Mouse (Mus musculus): ENCODE results near the gene Tmem121b. TPM values are rescaled to one million over a fixed set of nuclear protein-coding genes. Genes with fewer than 3 reads are reported as not detected.
A peak's percentile ranks its signal among the peaks of the same experiment; 100 is the strongest.

The Tmem121b gene
- polyA plus RNA-seq, 1 experiment, result not detected

GRCm38 (mm10) chr6:120472455-120473140, 21.0 kb downstream of the Tmem121b start:
- 30% methylated on average over 8 of the region's 8 CpGs for WGBS

GRCm38 (mm10) chr6:120471991-120472441, 21.6 kb downstream of the Tmem121b start:
- 6% methylated on average over 5 of the region's 5 CpGs for WGBS
- H3K4me3 ChIP-seq (ENCODE audit: insufficient read depth, low read depth, low read length), result no peak overlapping the region
- H3K27ac ChIP-seq (ENCODE audit: insufficient read depth, low read depth, low read length), result peak overlapping the region; percentile 78
- H3K4me1 ChIP-seq (ENCODE audit: control insufficient read depth, insufficient read depth, low read length), result peaks cover 25% of the 10 kb centered on the region
- TF ChIP-seq POLR2A (IDR thresholded peaks at IDR 0.05; ENCODE audit: insufficient read depth, low read depth, low read length), result no peak
- no peak for TF ChIP-seq CTCF (IDR thresholded peaks at IDR 0.05; ENCODE audit: insufficient read depth, low read depth, low read length)

More at GRCm38 (mm10) chr6:120472455-120473140, 21.0 kb downstream of the Tmem121b start:
- Histone ChIP-seq H3K4me1 (ENCODE audit: control insufficient read depth, insufficient read depth, low read length) (peaks cover 25% of the 10 kb centered on the region), H3K27ac (ENCODE audit: insufficient read depth, low read depth, low read length) (peak overlapping the region; percentile 78), H3K4me3 (ENCODE audit: insufficient read depth, low read depth, low read length) (no peak overlapping the region)
- no peak for TF ChIP-seq POLR2A (IDR thresholded peaks at IDR 0.05; ENCODE audit: insufficient read depth, low read depth, low read length)
- no peak for TF ChIP-seq CTCF (IDR thresholded peaks at IDR 0.05; ENCODE audit: insufficient read depth, low read depth, low read length)

GRCm38 (mm10) chr6:120470666-120471065, 22.9 kb downstream of the Tmem121b start:
- no peak for TF ChIP-seq CTCF (IDR thresholded peaks at IDR 0.05; ENCODE audit: insufficient read depth, low read depth, low read length)
- TF ChIP-seq POLR2A (IDR thresholded peaks at IDR 0.05; ENCODE audit: insufficient read depth, low read depth, low read length), result no peak
- Histone ChIP-seq H3K4me3 (ENCODE audit: insufficient read depth, low read depth, low read length) (no peak overlapping the region), H3K4me1 (ENCODE audit: control insufficient read depth, insufficient read depth, low read length) (peaks cover 27% of the 10 kb centered on the region), H3K27ac (ENCODE audit: insufficient read depth, low read depth, low read length) (no peak overlapping the region)
- WGBS, result 93% methylated on average over 1 of the region's 1 CpGs

- peaks cover 27% of the 10 kb centered on the region for H3K4me1 ChIP-seq (ENCODE audit: control insufficient read depth, insufficient read depth, low read length)
- H3K27ac ChIP-seq (ENCODE audit: insufficient read depth, low read depth, low read length), result no peak overlapping the region
- no peak overlapping the region for H3K4me3 ChIP-seq (ENCODE audit: insufficient read depth, low read depth, low read length)
- TF ChIP-seq POLR2A (IDR thresholded peaks at IDR 0.05; ENCODE audit: insufficient read depth, low read depth, low read length), result no peak
- TF ChIP-seq CTCF (IDR thresholded peaks at IDR 0.05; ENCODE audit: insufficient read depth, low read depth, low read length), result no peak
Measured at GRCm38 (mm10) chr6:120469770-120470169, 23.8 kb downstream of the Tmem121b start.

- Histone ChIP-seq H3K27ac (ENCODE audit: insufficient read depth, low read depth, low read length) (no peak overlapping the region), H3K4me1 (ENCODE audit: control insufficient read depth, insufficient read depth, low read length) (peaks cover 27% of the 10 kb centered on the region), H3K4me3 (ENCODE audit: insufficient read depth, low read depth, low read length) (no peak overlapping the region)
- TF ChIP-seq POLR2A (IDR thresholded peaks at IDR 0.05; ENCODE audit: insufficient read depth, low read depth, low read length), result no peak
- TF ChIP-seq CTCF (IDR thresholded peaks at IDR 0.05; ENCODE audit: insufficient read depth, low read depth, low read length), result no peak
- 66% methylated on average over 3 of the region's 3 CpGs for WGBS
Measured at GRCm38 (mm10) chr6:120469268-120469667, 24.3 kb downstream of the Tmem121b start.

DNA sequence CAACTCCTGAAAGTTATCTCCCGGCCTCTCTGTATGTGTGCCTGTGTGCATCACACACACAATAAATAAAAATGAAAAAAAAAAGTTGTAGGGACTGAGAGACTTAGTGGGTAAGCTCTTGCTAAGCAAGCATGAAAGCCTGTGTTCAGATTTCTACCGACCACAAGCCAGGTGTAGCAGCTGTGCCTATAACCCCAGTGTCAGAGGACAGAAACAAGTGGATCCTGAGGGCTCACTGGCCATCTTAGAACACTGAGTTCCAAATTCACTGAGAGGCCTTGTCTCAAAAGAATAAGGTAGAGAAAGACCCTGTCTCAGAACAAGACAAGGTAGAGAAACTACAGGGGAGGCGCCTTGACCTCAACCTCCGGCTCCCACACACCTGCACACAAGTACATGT, 25.3 kb downstream of the Tmem121b start:
- Histone ChIP-seq H3K27ac (ENCODE audit: insufficient read depth, low read depth, low read length) (no peak overlapping the region), H3K4me1 (ENCODE audit: control insufficient read depth, insufficient read depth, low read length) (peaks cover 29% of the 10 kb centered on the region), H3K4me3 (ENCODE audit: insufficient read depth, low read depth, low read length) (no peak overlapping the region)
- 96% methylated on average over 4 of the region's 4 CpGs for whole genome bisulfite sequencing
- TF ChIP-seq POLR2A (IDR thresholded peaks at IDR 0.05; ENCODE audit: insufficient read depth, low read depth, low read length) (no peak), CTCF (IDR thresholded peaks at IDR 0.05; ENCODE audit: insufficient read depth, low read depth, low read length) (no peak)

- TF ChIP-seq CTCF (IDR thresholded peaks at IDR 0.05; ENCODE audit: insufficient read depth, low read depth, low read length) (no peak), POLR2A (IDR thresholded peaks at IDR 0.05; ENCODE audit: insufficient read depth, low read depth, low read length) (no peak)
- H3K4me3 ChIP-seq (ENCODE audit: insufficient read depth, low read depth, low read length), result no peak overlapping the region
- WGBS, result 85% methylated on average over 10 of the region's 10 CpGs
- H3K27ac ChIP-seq (ENCODE audit: insufficient read depth, low read depth, low read length), result no peak overlapping the region
- peaks cover 21% of the 10 kb centered on the region for H3K4me1 ChIP-seq (ENCODE audit: control insufficient read depth, insufficient read depth, low read length)
Measured at GRCm38 (mm10) chr6:120466609-120467329, 26.8 kb downstream of the Tmem121b start.

DNA sequence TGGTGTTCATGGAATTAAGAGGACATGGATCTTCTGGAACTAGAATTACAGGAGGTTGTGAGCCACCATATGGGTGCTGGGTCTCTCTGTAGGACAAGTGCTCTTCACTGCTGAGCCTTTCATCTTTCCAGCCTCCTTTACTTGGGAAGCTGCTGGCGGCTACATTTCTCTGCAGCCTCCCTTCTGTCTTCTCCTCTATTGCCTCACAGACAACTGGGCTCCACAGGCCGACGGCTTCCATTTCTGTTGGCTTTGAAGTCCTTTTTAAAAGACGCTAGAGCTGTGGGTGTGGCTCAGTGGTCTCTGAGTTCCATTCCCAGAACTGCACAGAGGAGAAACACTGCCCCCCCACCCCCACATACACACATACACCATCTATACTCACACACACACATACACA, 28.2 kb downstream of the Tmem121b start:
- no peak for TF ChIP-seq POLR2A (IDR thresholded peaks at IDR 0.05; ENCODE audit: insufficient read depth, low read depth, low read length)
- no peak for TF ChIP-seq CTCF (IDR thresholded peaks at IDR 0.05; ENCODE audit: insufficient read depth, low read depth, low read length)
- Histone ChIP-seq H3K4me1 (ENCODE audit: control insufficient read depth, insufficient read depth, low read length) (peaks cover 18% of the 10 kb centered on the region), H3K27ac (ENCODE audit: insufficient read depth, low read depth, low read length) (no peak overlapping the region), H3K4me3 (ENCODE audit: insufficient read depth, low read depth, low read length) (no peak overlapping the region)
- 64% methylated on average over 4 of the region's 4 CpGs for WGBS

DNA sequence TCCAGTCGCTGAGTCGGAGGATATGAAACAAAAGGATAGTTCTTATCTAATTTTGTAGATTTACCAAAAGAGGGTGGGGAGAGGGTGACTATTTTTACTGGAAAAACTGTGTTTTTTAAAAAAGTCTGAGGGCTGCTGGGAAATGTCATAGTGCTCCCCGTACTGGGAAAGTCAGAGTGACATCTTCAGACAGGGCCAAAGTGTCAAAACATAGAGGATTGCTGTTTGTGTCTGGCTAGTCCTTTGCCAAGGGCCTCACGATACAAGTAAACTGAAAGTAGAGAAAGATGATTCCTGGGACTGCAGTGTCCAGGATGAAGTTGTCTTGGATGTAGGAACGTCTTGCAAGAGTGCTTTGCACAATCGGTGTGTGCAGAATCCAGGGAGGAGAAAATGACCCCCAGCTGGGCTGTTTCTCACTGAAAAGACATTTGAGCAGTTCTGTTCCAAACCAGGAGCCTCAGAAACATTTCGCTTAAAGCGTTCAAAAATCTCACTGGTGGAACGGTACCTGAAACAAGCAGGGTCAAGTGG, 29.1 kb downstream of the Tmem121b start:
- no peak for TF ChIP-seq CTCF (IDR thresholded peaks at IDR 0.05; ENCODE audit: insufficient read depth, low read depth, low read length)
- TF ChIP-seq POLR2A (IDR thresholded peaks at IDR 0.05; ENCODE audit: insufficient read depth, low read depth, low read length), result no peak
- Histone ChIP-seq H3K4me1 (ENCODE audit: control insufficient read depth, insufficient read depth, low read length) (peaks cover 15% of the 10 kb centered on the region), H3K4me3 (ENCODE audit: insufficient read depth, low read depth, low read length) (no peak overlapping the region), H3K27ac (ENCODE audit: insufficient read depth, low read depth, low read length) (no peak overlapping the region)
- WGBS, result 59% methylated on average over 9 of the region's 9 CpGs
